Mouse (Mus musculus) kidney, adult 2 months (tissue): ENCODE data around the gene A230072I06Rik.

Experiments used
- CTCF ChIP-seq: fragments of 200-500 bp; conservative IDR thresholded peaks from 2 replicates; pipeline ENCODE4 v1.5.1; 2011; ENCODE audit warnings: low read depth, mild to moderate bottlenecking, control low read depth, low read length, moderate library complexity, mixed read lengths; ENCODE audit not compliant: insufficient read depth, insufficient read length
- POLR2A ChIP-seq: fragments of 200-500 bp; IDR thresholded peaks from one replicate; pipeline ENCODE4 v1.6.1; 2011; ENCODE audit warnings: low read depth, low read length, control low read depth

- TF ChIP-seq CTCF (no peak), POLR2A (no peak)
These were observed 35.6 kb downstream of the A230072I06Rik start for GRCm38 (mm10) chr8:12314258-12314657.
